Mouse (Mus musculus): Measurements from ENCODE around the gene Tcn2. TPM values are rescaled to one million over a fixed set of nuclear protein-coding genes. Genes with fewer than 3 reads are reported as not detected.

Gene Tcn2
- polyA plus RNA-seq, 1 experiment from 2014 or later = 23.1 TPM

GRCm38 (mm10) chr11:3941371-3941770, 9.4 kb upstream of the Tcn2 start:
- ATAC-seq (replicated peaks; ENCODE audit: low FRiP score) = no peak
- WGBS = 93% methylated on average over 7 of the region's 7 CpGs

GRCm38 (mm10) chr11:3937321-3937874, 5.4 kb upstream of the Tcn2 start:
- WGBS = 86% methylated on average over 13 of the region's 13 CpGs
- no peaks in the 10 kb centered on the region for H3K4me1 ChIP-seq (replicated peaks; ENCODE audit: control insufficient read depth, insufficient read depth, low read length)
- H3K36me3 ChIP-seq (ENCODE audit: control insufficient read depth, insufficient read depth, low read length) = no peaks in the 10 kb centered on the region
- no peak overlapping the region for H3K9ac ChIP-seq (ENCODE audit: low read length)
- no peak overlapping the region for H3K4me3 ChIP-seq (ENCODE audit: low read depth, low read length)
- no peak for ATAC-seq (replicated peaks; ENCODE audit: low FRiP score)
- no peaks in the 10 kb centered on the region for H3K27me3 ChIP-seq (ENCODE audit: control insufficient read depth, insufficient read depth, low read length)
- no peak overlapping the region for H3K27ac ChIP-seq (ENCODE audit: low read depth, low read length)
- DNase-seq (ENCODE audit: low spot score) = no peak
- no peaks in the 10 kb centered on the region for H3K9me3 ChIP-seq (ENCODE audit: control insufficient read depth, low read length)
- H3K4me2 ChIP-seq (ENCODE audit: low read depth, low read length, severe bottlenecking) = no peak overlapping the region

More at GRCm38 (mm10) chr11:3941371-3941770, 9.4 kb upstream of the Tcn2 start:
- H3K36me3 ChIP-seq (ENCODE audit: control insufficient read depth, insufficient read depth, low read length) = no peaks in the 10 kb centered on the region
- no peak overlapping the region for H3K4me3 ChIP-seq (ENCODE audit: low read depth, low read length)
- no peaks in the 10 kb centered on the region for H3K9me3 ChIP-seq (ENCODE audit: control insufficient read depth, low read length)
- H3K27me3 ChIP-seq (ENCODE audit: control insufficient read depth, insufficient read depth, low read length) = no peaks in the 10 kb centered on the region
- no peak overlapping the region for H3K27ac ChIP-seq (ENCODE audit: low read depth, low read length)
- no peak overlapping the region for H3K4me2 ChIP-seq (ENCODE audit: low read depth, low read length, severe bottlenecking)
- no peaks in the 10 kb centered on the region for H3K4me1 ChIP-seq (replicated peaks; ENCODE audit: control insufficient read depth, insufficient read depth, low read length)
- no peak for DNase-seq (ENCODE audit: low spot score)
- H3K9ac ChIP-seq (ENCODE audit: low read length) = no peak overlapping the region

GRCm38 (mm10) chr11:3936318-3936717, 4.4 kb upstream of the Tcn2 start:
- DNase-seq (ENCODE audit: low spot score) (no peak), ATAC-seq (replicated peaks; ENCODE audit: low FRiP score) (no peak)
- Histone ChIP-seq H3K4me3 (ENCODE audit: low read depth, low read length) (no peak overlapping the region), H3K27ac (ENCODE audit: low read depth, low read length) (no peak overlapping the region), H3K36me3 (ENCODE audit: control insufficient read depth, insufficient read depth, low read length) (no peaks in the 10 kb centered on the region), H3K27me3 (ENCODE audit: control insufficient read depth, insufficient read depth, low read length) (no peaks in the 10 kb centered on the region), H3K4me2 (ENCODE audit: low read depth, low read length, severe bottlenecking) (no peak overlapping the region), H3K9me3 (ENCODE audit: control insufficient read depth, low read length) (no peaks in the 10 kb centered on the region), H3K9ac (ENCODE audit: low read length) (no peak overlapping the region), H3K4me1 (replicated peaks; ENCODE audit: control insufficient read depth, insufficient read depth, low read length) (no peaks in the 10 kb centered on the region; the same call in 1 of the 2 replicates)
- WGBS = 94% methylated on average over 3 of the region's 3 CpGs

GRCm38 (mm10) chr11:3935135-3935534, 3.2 kb upstream of the Tcn2 start:
- Histone ChIP-seq H3K9me3 (ENCODE audit: control insufficient read depth, low read length) (no peaks in the 10 kb centered on the region), H3K4me2 (ENCODE audit: low read depth, low read length, severe bottlenecking) (no peak overlapping the region), H3K9ac (ENCODE audit: low read length) (no peak overlapping the region), H3K27ac (ENCODE audit: low read depth, low read length) (no peak overlapping the region), H3K4me1 (replicated peaks; ENCODE audit: control insufficient read depth, insufficient read depth, low read length) (peaks cover 4% of the 10 kb centered on the region; the same call in 1 of the 2 replicates), H3K27me3 (ENCODE audit: control insufficient read depth, insufficient read depth, low read length) (no peaks in the 10 kb centered on the region), H3K4me3 (ENCODE audit: low read depth, low read length) (no peak overlapping the region), H3K36me3 (ENCODE audit: control insufficient read depth, insufficient read depth, low read length) (no peaks in the 10 kb centered on the region)
- no peak for ATAC-seq (replicated peaks; ENCODE audit: low FRiP score)
- WGBS = 76% methylated on average over 4 of the region's 4 CpGs
- DNase-seq (ENCODE audit: low spot score) = no peak

GRCm38 (mm10) chr11:3933756-3934285, 1.9 kb upstream of the Tcn2 start:
- Histone ChIP-seq H3K4me2 (ENCODE audit: low read depth, low read length, severe bottlenecking) (no peak overlapping the region), H3K4me3 (ENCODE audit: low read depth, low read length) (no peak overlapping the region), H3K27ac (ENCODE audit: low read depth, low read length) (no peak overlapping the region), H3K4me1 (replicated peaks; ENCODE audit: control insufficient read depth, insufficient read depth, low read length) (peaks cover 4% of the 10 kb centered on the region; the same call in 1 of the 2 replicates), H3K36me3 (ENCODE audit: control insufficient read depth, insufficient read depth, low read length) (no peaks in the 10 kb centered on the region), H3K9me3 (ENCODE audit: control insufficient read depth, low read length) (no peaks in the 10 kb centered on the region), H3K9ac (ENCODE audit: low read length) (no peak overlapping the region), H3K27me3 (ENCODE audit: control insufficient read depth, insufficient read depth, low read length) (no peaks in the 10 kb centered on the region)
- ATAC-seq (replicated peaks; ENCODE audit: low FRiP score) (no peak), DNase-seq (ENCODE audit: low spot score) (peak; percentile 42)
- WGBS = 89% methylated on average over 9 of the region's 9 CpGs

- Histone ChIP-seq H3K4me3 (ENCODE audit: low read depth, low read length) (peak overlapping the region; percentile 47; the same call in 1 of the 2 replicates), H3K4me2 (ENCODE audit: low read depth, low read length, severe bottlenecking) (peak overlapping the region; percentile 64), H3K9ac (ENCODE audit: low read length) (no peak overlapping the region; the same call in 1 of the 2 replicates), H3K36me3 (ENCODE audit: control insufficient read depth, insufficient read depth, low read length) (no peaks in the 10 kb centered on the region), H3K4me1 (replicated peaks; ENCODE audit: control insufficient read depth, insufficient read depth, low read length) (peaks cover 4% of the 10 kb centered on the region; the same call in 1 of the 2 replicates), H3K27me3 (ENCODE audit: control insufficient read depth, insufficient read depth, low read length) (no peaks in the 10 kb centered on the region), H3K27ac (ENCODE audit: low read depth, low read length) (no peak overlapping the region), H3K9me3 (ENCODE audit: control insufficient read depth, low read length) (no peaks in the 10 kb centered on the region)
- WGBS = 29% methylated on average over 6 of the region's 6 CpGs
- DNase-seq (ENCODE audit: low spot score) = no peak
- ATAC-seq (replicated peaks; ENCODE audit: low FRiP score) = no peak
Measured at GRCm38 (mm10) chr11:3930931-3931330, 1.0 kb downstream of the Tcn2 start.

GRCm38 (mm10) chr11:3930019-3930418, 1.9 kb downstream of the Tcn2 start:
- ATAC-seq (replicated peaks; ENCODE audit: low FRiP score) (no peak), DNase-seq (ENCODE audit: low spot score) (no peak)
- Histone ChIP-seq H3K27ac (ENCODE audit: low read depth, low read length) (no peak overlapping the region), H3K36me3 (ENCODE audit: control insufficient read depth, insufficient read depth, low read length) (no peaks in the 10 kb centered on the region), H3K9ac (ENCODE audit: low read length) (no peak overlapping the region), H3K9me3 (ENCODE audit: control insufficient read depth, low read length) (no peaks in the 10 kb centered on the region), H3K4me3 (ENCODE audit: low read depth, low read length) (no peak overlapping the region), H3K4me1 (replicated peaks; ENCODE audit: control insufficient read depth, insufficient read depth, low read length) (peaks cover 4% of the 10 kb centered on the region; the same call in 1 of the 2 replicates), H3K27me3 (ENCODE audit: control insufficient read depth, insufficient read depth, low read length) (no peaks in the 10 kb centered on the region), H3K4me2 (ENCODE audit: low read depth, low read length, severe bottlenecking) (no peak overlapping the region)
- 81% methylated on average over 4 of the region's 4 CpGs for WGBS

GRCm38 (mm10) chr11:3925916-3926315, 6.0 kb downstream of the Tcn2 start:
- H3K4me1 ChIP-seq (replicated peaks; ENCODE audit: control insufficient read depth, insufficient read depth, low read length) = peaks cover under 1% of the 10 kb centered on the region; the same call in 1 of the 2 replicates
- no peak overlapping the region for H3K9ac ChIP-seq (ENCODE audit: low read length)
- H3K27me3 ChIP-seq (ENCODE audit: control insufficient read depth, insufficient read depth, low read length) = no peaks in the 10 kb centered on the region
- ATAC-seq (replicated peaks; ENCODE audit: low FRiP score) = no peak
- 94% methylated on average over 10 of the region's 10 CpGs for WGBS
- H3K36me3 ChIP-seq (ENCODE audit: control insufficient read depth, insufficient read depth, low read length) = no peaks in the 10 kb centered on the region
- H3K4me2 ChIP-seq (ENCODE audit: low read depth, low read length, severe bottlenecking) = no peak overlapping the region
- no peak overlapping the region for H3K4me3 ChIP-seq (ENCODE audit: low read depth, low read length)
- no peak for DNase-seq (ENCODE audit: low spot score)
- no peaks in the 10 kb centered on the region for H3K9me3 ChIP-seq (ENCODE audit: control insufficient read depth, low read length)
- no peak overlapping the region for H3K27ac ChIP-seq (ENCODE audit: low read depth, low read length)

GRCm38 (mm10) chr11:3922731-3923130, 9.2 kb downstream of the Tcn2 start:
- Histone ChIP-seq H3K36me3 (ENCODE audit: control insufficient read depth, insufficient read depth, low read length) (no peaks in the 10 kb centered on the region), H3K9me3 (ENCODE audit: control insufficient read depth, low read length) (no peaks in the 10 kb centered on the region), H3K4me1 (replicated peaks; ENCODE audit: control insufficient read depth, insufficient read depth, low read length) (no peaks in the 10 kb centered on the region), H3K27ac (ENCODE audit: low read depth, low read length) (no peak overlapping the region), H3K9ac (ENCODE audit: low read length) (no peak overlapping the region), H3K27me3 (ENCODE audit: control insufficient read depth, insufficient read depth, low read length) (no peaks in the 10 kb centered on the region), H3K4me3 (ENCODE audit: low read depth, low read length) (no peak overlapping the region), H3K4me2 (ENCODE audit: low read depth, low read length, severe bottlenecking) (no peak overlapping the region)
- 94% methylated on average over 6 of the region's 6 CpGs for WGBS
- ATAC-seq (replicated peaks; ENCODE audit: low FRiP score) (no peak), DNase-seq (ENCODE audit: low spot score) (no peak)
